10 mouse cellular contexts compared by ENCODE assay signal in the genomic region with DNA sequence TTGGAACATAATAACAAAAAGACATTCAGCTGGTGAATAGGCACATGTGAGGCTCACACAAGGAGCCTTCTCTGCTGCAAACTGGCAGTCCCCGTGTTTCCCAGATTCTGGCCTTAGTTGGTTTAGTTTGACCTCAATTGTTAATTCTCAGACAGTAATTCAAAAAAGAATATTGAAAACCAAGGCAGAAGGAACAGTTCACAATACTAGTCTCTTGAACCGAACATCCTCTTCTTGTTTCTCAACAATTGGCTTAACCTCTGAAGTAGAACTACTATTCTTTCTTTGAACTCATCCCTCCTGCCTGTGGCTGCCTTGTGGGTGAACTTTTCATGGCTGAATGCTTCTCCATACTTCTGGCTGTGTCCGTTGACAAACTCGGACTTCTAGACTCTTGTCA.
"Had no signal": no experiment of that assay in that cellular context is flagged by ENCODE, and none has a peak within 500 bp of the region (broad histone marks: within the 10 kb centered on the region; RNA-seq: fewer than 3 reads in every experiment).

No protein-coding gene starts in this region.

- DNase-seq: lung, adult 18-20 months; lung, embryonic 14.5 days; lung, postnatal 10 days; lung, postnatal 4 days; right cerebral cortex, adult 18-20 months; right cerebral cortex, postnatal 25 days; right cerebral cortex, postnatal 4 days; spleen, adult 18-20 months; thymus, adult 2 months; thymus, postnatal 25 days had no signal
